Mouse (Mus musculus) liver, embryonic 14.5 days (tissue): ENCODE data around the gene Itfg2. TPM values are rescaled to one million over a fixed set of nuclear protein-coding genes. Genes with fewer than 3 reads are reported as not detected.
A peak's percentile ranks its signal among the peaks of the same experiment; 100 is the strongest.

Experiments used
- ATAC-seq: fragments of 200-750 bp; cut with Nextera tagmentation; 2 replicates; pipeline ENCODE4 v1.8.0; 2017; ENCODE audit warnings: moderate number of reproducible peaks, mild to moderate bottlenecking, moderate library complexity; ENCODE audit not compliant: insufficient read depth
- DNase-seq, 3 experiments: peaks; one replicate each; pipeline ENCODE4 v3.0.0-alpha.2; 2012 to 2013; ENCODE audit warnings: low read depth in 3 of 3, low spot score in 3 of 3
- H3K27ac ChIP-seq: fragments of 300-500 bp; sonication (generic); 2 replicates; pipeline ENCODE4 v1.5.1; 2014; ENCODE audit warnings: moderate library complexity, mild to moderate bottlenecking, control low read depth, inconsistent platforms
- H3K27me3 ChIP-seq: fragments of 300-500 bp; sonication (generic); 2 replicates; pipeline ENCODE4 v1.6.1; 2014; ENCODE audit warnings: mild to moderate bottlenecking, low read length, moderate library complexity; ENCODE audit not compliant: control insufficient read depth, insufficient read depth
- H3K36me3 ChIP-seq: fragments of 300-500 bp; sonication (generic); replicated peaks from 2 replicates; pipeline ENCODE4 v1.6.1; 2014; ENCODE audit warnings: low read depth; ENCODE audit not compliant: control insufficient read depth, insufficient read depth
- H3K4me1 ChIP-seq, 2 experiments: fragments of 200-500 bp in 1 of 2; fragments of 300-500 bp in 1 of 2; sonication (generic) in 1 of 2; replicated peaks; 2 replicates each; pipeline ENCODE4 v1.6.1; 2012 to 2014; ENCODE audit warnings: antibody characterized with exemption in 1 of 2, inconsistent platforms in 1 of 2, low read length in 1 of 2; ENCODE audit not compliant: control insufficient read depth in 2 of 2, insufficient read depth in 2 of 2
- H3K4me2 ChIP-seq: fragments of 300-500 bp; sonication (generic); 2 replicates; pipeline ENCODE4 v1.6.1; 2014; ENCODE audit warnings: low read depth, mild to moderate bottlenecking, control low read depth, moderate library complexity
- H3K4me3 ChIP-seq, 2 experiments: fragments of 200-500 bp in 1 of 2; fragments of 300-500 bp in 1 of 2; sonication (generic) in 1 of 2; 2 replicates each; pipeline ENCODE4 v1.5.1; 2012 to 2014; ENCODE audit warnings: low read depth in 2 of 2, low read length in 2 of 2, mild to moderate bottlenecking in 2 of 2, control low read depth in 1 of 2, inconsistent platforms in 1 of 2, moderate library complexity in 1 of 2; ENCODE audit not compliant: insufficient read depth in 1 of 2
- H3K9ac ChIP-seq: fragments of 300-500 bp; sonication (generic); replicated peaks from 2 replicates; pipeline ENCODE4 v1.6.1; 2014; ENCODE audit warnings: mild to moderate bottlenecking, control low read depth, moderate library complexity
- H3K9me3 ChIP-seq: fragments of 300-500 bp; sonication (generic); 2 replicates; pipeline ENCODE4 v1.6.1; 2016; ENCODE audit warnings: low read length, mixed read lengths; ENCODE audit not compliant: control insufficient read depth
- CTCF ChIP-seq: IDR thresholded peaks from 2 replicates; pipeline ENCODE4 v1.5.1; 2016; ENCODE audit warnings: antibody characterized with exemption, low read depth, control low read depth
- EP300 ChIP-seq: IDR thresholded peaks from 2 replicates; pipeline ENCODE4 v1.6.1; 2016; ENCODE audit warnings: antibody characterized with exemption, low read depth
- WGBS: fragments of 180-500 bp; shearing (Covaris S2); extraction: QIAGEN DNeasy Blood & Tissue Kit; methylation state at CpG from one replicate; pipeline ENCODE4 v1.1.7; 2014; ENCODE audit not compliant: insufficient replicate concordance; 5-methylcytosine and 5-hydroxymethylcytosine counted together
- polyA plus RNA-seq, 2 experiments: library from polyadenylated mRNA; depleted of rRNA in 1 of 2; stranded (reverse) in 1 of 2; unstranded in 1 of 2; fragments of >200 nt; fragmentation: Nextera tagmentation in 1 of 2; extraction: Ambion mirVana in 1 of 2; gene quantifications; 2 replicates each; pipeline versions ENCODE4 v1.2.1 to v1.2.3; 2012 to 2014

Gene Itfg2
- polyA plus RNA-seq, 2 experiments, result 8.7 to 9.4 TPM

GRCm38 (mm10) chr6:128438871-128439341 lies 14.2 kb upstream of the Itfg2 start:
- H3K9me3 ChIP-seq, result no peaks in the 10 kb centered on the region
- peaks cover 18 to 21% of the 10 kb centered on the region in 2 experiments; a peak in 3 of 4 replicates for H3K4me1 ChIP-seq
- H3K27ac ChIP-seq, result no peak overlapping the region
- no peaks in the 10 kb centered on the region for H3K27me3 ChIP-seq
- DNase-seq (no peak), ATAC-seq (peak; percentile 50)
- 19% methylated on average over 18 of the region's 18 CpGs for WGBS
- peaks cover 18% of the 10 kb centered on the region for H3K36me3 ChIP-seq
- H3K4me3 ChIP-seq, result peak overlapping the region; percentile 36 to 95
- H3K9ac ChIP-seq, result peak overlapping the region; percentile 60
- no peak for TF ChIP-seq CTCF
- TF ChIP-seq EP300, result no peak
- peak overlapping the region; percentile 99 for H3K4me2 ChIP-seq

GRCm38 (mm10) chr6:128438317-128438870 lies 13.7 kb upstream of the Itfg2 start, which contains the start of gene Fkbp4:
Gene Fkbp4 (minus strand): TSS chr6:128438677.
- peak; percentile 93 for ATAC-seq
- H3K36me3 ChIP-seq, result peaks cover 22% of the 10 kb centered on the region
- DNase-seq, result peak; percentile 83 to 88 (median 84)
- H3K9ac ChIP-seq, result peak within 1 kb of the TSS; percentile 91
- H3K27ac ChIP-seq, result peak within 1 kb of the TSS; percentile 65
- H3K9me3 ChIP-seq, result no peaks in the 10 kb centered on the region
- H3K27me3 ChIP-seq, result no peaks in the 10 kb centered on the region
- no peak for TF ChIP-seq EP300
- no peak; the same call in 1 of the 2 replicates for TF ChIP-seq CTCF
- H3K4me3 ChIP-seq, result peak within 1 kb of the TSS; percentile 70 to 95
- under 1% methylated on average over 66 of the region's 67 CpGs for WGBS
- peaks cover 18 to 21% of the 10 kb centered on the region in 2 experiments; a peak in 3 of 4 replicates for H3K4me1 ChIP-seq
- peak within 1 kb of the TSS; percentile 99 for H3K4me2 ChIP-seq

- Histone ChIP-seq H3K4me3 (peak overlapping the region; percentile 70 to 95), H3K36me3 (peaks cover 28% of the 10 kb centered on the region), H3K4me2 (peak overlapping the region; percentile 99), H3K9me3 (no peaks in the 10 kb centered on the region), H3K9ac (peak overlapping the region; percentile 91), H3K27ac (peak overlapping the region; percentile 65), H3K4me1 (peaks cover 18 to 21% of the 10 kb centered on the region in 2 experiments; a peak in 3 of 4 replicates), H3K27me3 (no peaks in the 10 kb centered on the region)
- DNase-seq (peak in 1 of 3 experiments; percentile 40), ATAC-seq (peak; percentile 73)
- no peak for TF ChIP-seq CTCF
- no peak for TF ChIP-seq EP300
- WGBS, result under 1% methylated on average over 47 of the region's 52 CpGs
Measured at GRCm38 (mm10) chr6:128437731-128438316, 13.1 kb upstream of the Itfg2 start.

GRCm38 (mm10) chr6:128437288-128437687 lies 12.6 kb upstream of the Itfg2 start:
- H3K27ac ChIP-seq, result peak overlapping the region; percentile 65
- H3K4me3 ChIP-seq, result peak overlapping the region; percentile 70 to 95
- H3K36me3 ChIP-seq, result peaks cover 33% of the 10 kb centered on the region
- no peaks in the 10 kb centered on the region for H3K9me3 ChIP-seq
- no peak for ATAC-seq
- H3K9ac ChIP-seq, result peak overlapping the region; percentile 91
- TF ChIP-seq CTCF, result no peak
- H3K4me2 ChIP-seq, result peak overlapping the region; percentile 99
- under 1% methylated on average over 10 of the region's 10 CpGs for WGBS
- H3K4me1 ChIP-seq, result peaks cover 18 to 21% of the 10 kb centered on the region in 2 experiments; a peak in 3 of 4 replicates
- DNase-seq, result no peak
- no peaks in the 10 kb centered on the region for H3K27me3 ChIP-seq

- no peak for TF ChIP-seq CTCF
- no peak for TF ChIP-seq EP300
- peaks cover 41% of the 10 kb centered on the region for H3K36me3 ChIP-seq
- H3K9me3 ChIP-seq, result no peaks in the 10 kb centered on the region
- H3K27me3 ChIP-seq, result no peaks in the 10 kb centered on the region
- H3K27ac ChIP-seq, result no peak overlapping the region
- ATAC-seq, result no peak
- no peak overlapping the region for H3K9ac ChIP-seq
- H3K4me2 ChIP-seq, result peak overlapping the region; percentile 99
- 74% methylated on average over 8 of the region's 8 CpGs for WGBS
- H3K4me1 ChIP-seq, result peaks cover 18 to 21% of the 10 kb centered on the region in 2 experiments; a peak in 3 of 4 replicates
- peak overlapping the region in 1 of 2 experiments; percentile 95; a peak in 2 of 4 replicates for H3K4me3 ChIP-seq
- no peak for DNase-seq
Measured at GRCm38 (mm10) chr6:128436356-128437005, 11.8 kb upstream of the Itfg2 start.
